Mouse (Mus musculus) myocyte (in vitro differentiated cells): Measurements from ENCODE around the gene Gm17332.

ENCODE experiments used
- CEBPB ChIP-seq: IDR thresholded peaks from 2 replicates; pipeline ENCODE4 v1.6.1; 2011; ENCODE audit warnings: mild to moderate bottlenecking, moderate library complexity; ENCODE audit not compliant: poor library complexity, insufficient read depth, severe bottlenecking
- E2F4 ChIP-seq: IDR thresholded peaks from one replicate; pipeline ENCODE4 v1.6.1; 2011; ENCODE audit warnings: mild to moderate bottlenecking, control low read depth, moderate library complexity; ENCODE audit not compliant: insufficient read depth
- MAX ChIP-seq: IDR thresholded peaks from one replicate; pipeline ENCODE4 v1.6.1; 2011; ENCODE audit warnings: low read depth, mild to moderate bottlenecking, control low read depth
- MYOD1 ChIP-seq, 3 experiments: IDR thresholded peaks; one replicate each; pipeline ENCODE4 v1.6.1; 2011; ENCODE audit warnings: control low read depth in 2 of 3, low read depth in 2 of 3, mild to moderate bottlenecking in 2 of 3, moderate library complexity in 1 of 3; ENCODE audit not compliant: insufficient read length in 2 of 3, control insufficient read depth in 1 of 3
- MYOG ChIP-seq, 3 experiments: IDR thresholded peaks; one replicate each; pipeline ENCODE4 v1.6.1; 2011; ENCODE audit warnings: control low read depth in 2 of 3, low read depth in 2 of 3, mild to moderate bottlenecking in 2 of 3; ENCODE audit not compliant: insufficient read length in 2 of 3, control insufficient read depth in 1 of 3, insufficient read depth in 1 of 3
- POLR2A ChIP-seq: IDR thresholded peaks from one replicate; pipeline ENCODE4 v1.6.1; 2011; ENCODE audit warnings: low read depth, mild to moderate bottlenecking, control low read depth, moderate library complexity; ENCODE audit not compliant: insufficient read length
- POLR2AphosphoS2 ChIP-seq: IDR thresholded peaks from one replicate; pipeline ENCODE4 v1.6.1; 2011; ENCODE audit warnings: low read depth, control low read depth; ENCODE audit not compliant: insufficient read length
- REST ChIP-seq: IDR thresholded peaks from one replicate; pipeline ENCODE4 v1.6.1; 2011; ENCODE audit warnings: mild to moderate bottlenecking, control low read depth, moderate library complexity; ENCODE audit not compliant: insufficient read depth, insufficient read length
- SRF ChIP-seq: IDR thresholded peaks from one replicate; pipeline ENCODE4 v1.6.1; 2011; ENCODE audit warnings: low read depth; ENCODE audit not compliant: control insufficient read depth, insufficient read length
- TCF12 ChIP-seq: IDR thresholded peaks from one replicate; pipeline ENCODE4 v1.6.1; 2011; ENCODE audit warnings: mild to moderate bottlenecking, control low read depth; ENCODE audit not compliant: poor library complexity, insufficient read depth, severe bottlenecking
- TCF3 ChIP-seq: IDR thresholded peaks from one replicate; pipeline ENCODE4 v1.6.1; 2011; ENCODE audit warnings: low read depth, control low read depth; ENCODE audit not compliant: insufficient read length
- USF1 ChIP-seq: IDR thresholded peaks from one replicate; pipeline ENCODE4 v1.6.1; 2011; ENCODE audit warnings: low read depth, mild to moderate bottlenecking, control low read depth, moderate library complexity

DNA sequence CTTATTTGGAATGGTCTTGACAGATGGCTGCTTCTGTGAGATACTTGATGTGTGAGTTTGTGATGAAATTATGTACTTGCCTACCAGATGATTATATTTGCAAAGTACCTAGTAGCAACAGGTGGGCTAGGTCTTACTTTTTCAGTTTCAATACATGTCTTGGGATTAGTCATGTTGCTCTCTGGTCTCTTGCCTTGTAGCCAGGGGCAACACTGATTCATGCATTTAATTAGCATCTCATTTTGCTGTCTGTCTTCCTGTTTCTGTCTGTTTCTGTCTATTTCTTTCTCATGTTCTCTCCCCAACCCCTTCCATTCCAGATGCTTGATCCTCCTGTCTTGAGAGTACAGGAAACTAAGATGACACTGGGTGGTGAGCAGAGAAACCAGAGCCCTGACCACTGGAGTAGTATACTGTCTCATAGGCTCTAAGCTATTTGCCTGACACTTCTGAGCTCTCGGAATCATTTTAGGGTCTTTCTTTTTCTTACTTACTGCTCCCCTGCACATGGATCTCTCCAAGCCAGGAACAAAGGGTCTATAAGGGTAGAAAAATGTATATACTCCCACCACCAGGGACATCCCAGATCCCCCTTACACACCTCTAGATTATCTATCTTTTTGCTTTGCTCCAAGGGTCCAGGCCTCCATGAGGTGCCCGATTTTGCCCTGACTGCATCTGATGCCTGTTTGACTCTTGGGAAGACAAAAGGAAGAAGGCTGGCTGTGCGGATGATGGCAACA lies 13.5 kb upstream of the Gm17332 start:
- TF ChIP-seq POLR2A (no peak), TCF12 (no peak), E2F4 (no peak), POLR2AphosphoS2 (no peak), MAX (no peak), MYOG (IDR thresholded peaks at IDR 0.05; ENCODE audit: control insufficient read depth in 1 of 3, insufficient read depth in 1 of 3, insufficient read length in 2 of 3, low read depth in 2 of 3) (no peak), MYOD1 (IDR thresholded peaks at IDR 0.05; ENCODE audit: control insufficient read depth in 1 of 3, insufficient read length in 2 of 3, low read depth in 2 of 3) (no peak), REST (no peak), USF1 (no peak), TCF3 (no peak), SRF (no peak), CEBPB (no peak)
